Mouse (Mus musculus): ENCODE results near the gene Ap2b1. TPM values are rescaled to one million over a fixed set of nuclear protein-coding genes. Genes with fewer than 3 reads are reported as not detected.
"Not testable (repeated sequence)": the region's sequence is repeated elsewhere in the genome, so short reads cannot be mapped to it uniquely, and the experiment has no call there.

Gene Ap2b1
- total RNA-seq, 2 experiments from 2014 or later: 105 to 121 TPM

GRCm38 (mm10) chr11:83299724-83300123 is 900 bp downstream of the Ap2b1 start:
- DNase-seq (ENCODE audit: low spot score in 2 of 2): no peak

DNA sequence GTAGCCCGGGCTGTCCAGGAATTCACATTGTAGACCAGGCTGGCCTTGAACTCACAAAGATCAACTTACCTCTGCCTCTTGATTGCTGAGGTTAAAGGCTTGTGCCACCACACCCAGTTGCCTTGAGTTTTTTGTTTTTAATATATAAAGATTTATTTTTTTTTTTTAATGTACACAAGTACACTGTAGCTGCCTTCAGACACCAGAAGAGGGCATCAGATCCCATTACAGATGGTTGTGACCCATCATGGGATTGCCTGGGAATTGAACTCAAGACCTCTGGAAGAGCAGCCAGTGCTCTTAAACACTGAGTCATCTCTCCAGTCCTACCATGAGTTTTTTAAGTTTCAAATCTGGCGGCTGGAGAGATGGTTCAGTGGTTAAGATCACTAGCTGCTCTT is 2.6 kb downstream of the Ap2b1 start:
- DNase-seq (ENCODE audit: low spot score in 2 of 2): no peak

- no peak for DNase-seq (ENCODE audit: low spot score in 2 of 2)
Measured at GRCm38 (mm10) chr11:83302124-83302523, 3.3 kb downstream of the Ap2b1 start.

DNA sequence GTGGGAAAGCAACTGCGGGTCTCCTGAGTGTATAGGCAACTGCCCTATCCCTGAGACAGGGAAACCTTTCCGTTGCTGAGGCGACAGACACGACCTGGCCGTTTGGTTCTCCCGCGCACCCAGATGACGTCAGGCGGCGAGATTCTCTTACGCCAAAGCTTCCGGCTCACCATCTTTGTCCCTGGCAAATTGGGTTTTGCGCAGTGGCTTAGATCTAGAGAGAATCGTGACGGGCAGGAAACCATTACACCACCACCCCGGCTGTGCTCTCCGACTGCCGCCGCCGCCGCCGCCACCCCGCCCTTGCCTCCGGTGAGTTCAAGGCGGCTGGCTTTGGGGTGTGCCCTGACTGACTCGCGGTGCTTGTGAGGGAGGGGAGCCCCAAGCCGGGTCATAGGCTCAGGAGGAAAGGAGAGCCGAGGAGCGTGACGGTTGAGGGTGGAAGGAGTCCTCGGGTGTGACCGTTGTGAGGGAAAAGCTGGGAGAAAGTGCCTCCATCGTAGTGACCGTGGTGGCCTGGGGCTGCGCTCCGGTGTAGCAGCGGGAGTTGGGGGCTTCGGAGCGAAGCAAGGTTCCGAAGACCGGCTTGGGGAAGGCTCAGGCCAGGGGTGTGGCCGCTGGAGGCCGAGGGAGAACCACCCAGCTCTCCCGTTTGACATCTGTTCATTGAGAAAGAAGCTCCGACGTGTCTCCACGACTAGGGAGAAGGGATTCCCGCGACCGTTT is 3.9 kb downstream of the Ap2b1 start, which contains the start of gene Pex12:
Gene Pex12 (minus strand): TSS at position 61 of the 726 bp plus-strand sequence.
- DNase-seq (ENCODE audit: low spot score in 2 of 2): peak; percentile 77 to 88

GRCm38 (mm10) chr11:83303751-83304150 is 4.9 kb downstream of the Ap2b1 start:
- no peak for DNase-seq (ENCODE audit: low spot score in 2 of 2)

DNA sequence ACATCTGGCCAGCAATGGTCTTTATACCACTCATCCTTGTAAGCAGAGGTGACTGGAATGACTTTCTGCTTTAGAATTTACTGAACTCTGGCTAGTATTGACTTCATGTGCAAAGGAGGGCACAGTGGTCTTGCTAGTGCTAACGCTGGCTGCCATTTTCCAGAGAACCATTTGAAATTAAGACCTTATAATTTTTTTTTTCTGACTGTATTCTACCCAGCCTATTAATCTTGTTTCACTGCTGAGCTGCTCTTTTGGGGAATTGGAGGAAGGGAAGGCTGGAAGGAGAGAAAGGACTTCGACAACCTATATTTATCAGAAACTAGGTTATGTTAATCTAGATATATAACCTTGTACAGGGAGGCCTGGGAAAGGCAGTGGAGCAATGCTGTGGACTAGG is 5.7 kb downstream of the Ap2b1 start:
- no peak for DNase-seq (ENCODE audit: low spot score in 2 of 2)

DNA sequence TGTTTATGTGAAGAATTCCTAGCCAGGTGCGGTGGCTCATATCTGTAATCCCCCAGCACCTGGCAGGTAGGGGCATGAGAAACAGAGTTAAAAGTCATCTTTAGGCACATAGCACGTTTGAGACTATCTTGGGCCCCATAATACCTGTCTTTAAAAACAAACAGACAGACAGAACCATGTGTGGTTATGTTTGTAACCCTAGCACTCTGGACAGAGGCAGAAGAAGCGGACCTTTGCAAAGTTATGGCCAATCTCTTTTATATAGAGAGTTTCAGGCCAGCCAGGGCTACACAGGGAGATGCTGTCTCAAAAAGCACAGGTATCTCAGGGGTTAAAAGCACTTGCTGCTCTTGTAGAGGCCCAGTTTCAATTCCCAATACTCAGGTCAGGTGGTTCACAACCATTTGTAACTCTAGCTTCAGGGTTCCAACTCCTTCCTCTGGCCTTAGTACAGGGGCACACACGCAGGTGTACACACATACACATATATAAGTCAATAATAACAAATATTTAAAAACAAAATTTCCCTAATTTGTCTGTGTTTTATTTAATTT is 8.0 kb downstream of the Ap2b1 start:
- DNase-seq (ENCODE audit: low spot score in 2 of 2): no peak

DNA sequence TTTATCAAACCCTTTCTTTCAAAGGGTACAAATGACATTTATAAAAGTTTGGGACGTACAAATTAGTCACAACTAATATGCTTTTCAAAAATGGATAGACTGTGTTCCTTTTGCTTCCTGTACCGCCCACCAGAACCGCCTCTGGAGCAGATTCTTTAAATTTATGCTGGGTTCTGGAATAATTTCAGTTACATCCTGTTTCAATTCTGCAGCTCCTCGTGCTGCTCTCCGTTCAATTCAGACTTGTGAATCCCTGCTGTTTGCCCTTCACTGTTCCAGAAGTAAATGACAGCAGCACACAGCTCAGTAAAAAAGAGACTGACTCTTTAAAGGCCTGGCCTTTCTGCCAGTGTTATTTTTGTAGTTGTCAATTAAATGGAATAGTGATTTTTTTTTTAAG is 13.6 kb downstream of the Ap2b1 start:
- no peak for DNase-seq (ENCODE audit: low spot score in 2 of 2)

DNA sequence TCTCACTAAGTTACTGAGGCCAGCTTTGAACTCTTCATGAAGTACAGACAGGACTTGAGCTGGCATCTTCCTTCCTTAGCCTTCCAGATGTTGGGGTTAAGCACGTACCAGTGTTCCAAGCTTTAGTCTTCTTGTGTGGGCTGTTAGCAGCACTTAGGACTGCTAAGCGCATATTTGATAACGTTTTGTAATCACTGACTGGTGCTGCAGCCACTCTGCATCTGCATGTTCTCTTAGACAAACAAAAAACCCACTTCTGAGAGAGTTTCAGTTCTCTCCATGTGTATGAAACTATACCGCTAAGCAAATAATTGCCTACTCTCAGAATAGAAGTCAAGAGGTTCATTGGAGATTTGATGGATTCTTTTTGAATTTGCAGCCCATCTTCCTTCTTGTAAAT is 20.2 kb downstream of the Ap2b1 start:
- DNase-seq (ENCODE audit: low spot score in 2 of 2): no peak

- DNase-seq (ENCODE audit: low spot score in 2 of 2): not testable (repeated sequence)
Measured at GRCm38 (mm10) chr11:83326692-83327091, 27.9 kb downstream of the Ap2b1 start.

DNA sequence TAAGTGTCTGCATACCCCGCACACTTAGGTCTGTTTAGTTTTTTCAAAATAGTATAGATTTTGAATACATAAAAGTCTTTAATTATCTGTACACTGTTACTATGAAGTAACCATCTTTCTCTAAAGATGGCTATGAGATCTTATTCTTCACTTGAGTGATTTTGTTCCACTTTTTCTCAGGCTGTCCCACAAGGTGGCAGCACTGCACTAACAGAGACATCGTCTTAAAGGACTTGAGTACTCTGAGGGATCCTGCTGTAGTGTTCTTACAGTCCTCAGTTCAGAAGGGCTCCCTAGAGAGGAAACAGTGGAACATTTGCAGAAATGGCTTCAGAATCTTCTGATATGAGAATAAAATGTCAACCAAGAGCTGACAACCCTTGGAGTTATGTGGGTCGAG is 28.6 kb downstream of the Ap2b1 start:
- DNase-seq (ENCODE audit: low spot score in 2 of 2): no peak

GRCm38 (mm10) chr11:83335826-83336225 is 37.0 kb downstream of the Ap2b1 start:
- no peak for DNase-seq (ENCODE audit: low spot score in 2 of 2)

DNA sequence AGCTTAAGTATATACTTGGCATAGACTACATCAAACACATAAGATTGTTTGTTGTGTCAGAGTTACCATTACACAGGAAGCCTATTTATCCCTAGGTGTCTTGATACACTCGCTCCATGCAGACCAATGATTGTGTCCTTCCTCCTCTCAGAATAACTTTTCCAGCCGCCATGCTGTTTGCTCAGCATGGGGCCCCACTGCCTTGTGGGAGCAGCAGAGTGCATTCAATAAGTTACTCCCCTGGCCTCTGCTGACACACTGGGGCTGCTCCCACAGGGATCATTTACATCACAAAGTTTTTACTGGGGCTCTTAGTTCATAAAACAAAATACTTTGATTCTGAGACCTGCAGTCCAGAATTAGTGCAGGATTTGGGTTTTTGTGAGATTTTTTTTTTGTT is 40.9 kb downstream of the Ap2b1 start:
- no peak for DNase-seq (ENCODE audit: low spot score in 2 of 2)

GRCm38 (mm10) chr11:83341716-83342245 is 43.0 kb downstream of the Ap2b1 start:
- DNase-seq (ENCODE audit: low spot score in 2 of 2): no peak

DNA sequence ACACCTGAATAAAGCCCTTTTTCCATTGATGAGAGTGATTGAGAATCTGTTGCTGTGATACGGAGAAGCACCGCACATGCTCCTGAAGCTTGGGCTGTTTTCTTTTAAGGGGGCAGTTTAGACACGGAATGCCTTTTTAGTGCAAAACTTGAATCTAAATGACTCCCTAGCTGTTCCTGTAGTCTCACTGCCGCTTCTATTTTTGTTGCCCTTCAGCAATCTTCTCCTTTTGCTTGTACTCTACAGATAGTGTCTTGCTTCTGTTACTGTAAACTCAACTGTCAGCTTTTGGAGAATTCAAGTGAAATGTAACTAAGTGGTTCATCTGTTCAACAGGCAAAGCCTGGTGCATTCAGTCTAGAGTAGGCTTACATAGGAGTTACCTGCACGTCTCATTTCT is 56.6 kb downstream of the Ap2b1 start:
- DNase-seq (ENCODE audit: low spot score in 2 of 2): no peak

GRCm38 (mm10) chr11:83357421-83357820 is 58.6 kb downstream of the Ap2b1 start:
- no peak for DNase-seq (ENCODE audit: low spot score in 2 of 2)

GRCm38 (mm10) chr11:83364656-83365055 is 65.8 kb downstream of the Ap2b1 start:
- no peak for DNase-seq (ENCODE audit: low spot score in 2 of 2)

- no peak for DNase-seq (ENCODE audit: low spot score in 2 of 2)
Measured at GRCm38 (mm10) chr11:83371267-83371666, 72.4 kb downstream of the Ap2b1 start.

- DNase-seq (ENCODE audit: low spot score in 2 of 2): no peak
Measured at GRCm38 (mm10) chr11:83379745-83380341, 81.0 kb downstream of the Ap2b1 start.

GRCm38 (mm10) chr11:83382876-83383531 is 84.2 kb downstream of the Ap2b1 start:
- no peak for DNase-seq (ENCODE audit: low spot score in 2 of 2)

DNA sequence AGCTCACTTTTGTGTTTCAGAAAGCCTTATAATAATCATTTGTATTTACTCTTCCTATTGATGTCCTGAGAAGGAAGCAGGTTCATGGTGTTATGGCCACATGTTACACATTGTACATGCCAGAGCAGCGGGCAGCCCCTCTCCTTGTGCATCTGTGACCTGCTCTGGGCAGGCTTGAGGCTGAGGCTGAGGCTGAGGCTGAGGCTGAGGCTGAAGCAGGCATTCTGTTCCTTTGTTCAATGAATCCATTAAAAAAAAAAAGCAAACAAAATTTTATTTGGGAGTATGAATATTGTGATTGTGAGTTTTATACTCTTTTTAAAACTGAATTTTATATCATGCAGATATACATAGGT is 84.7 kb downstream of the Ap2b1 start:
- DNase-seq (ENCODE audit: low spot score in 2 of 2): no peak

- DNase-seq (ENCODE audit: low spot score in 2 of 2): no peak
Measured at GRCm38 (mm10) chr11:83393062-83393461, 94.2 kb downstream of the Ap2b1 start.

Data from adrenal gland, postnatal 4 days (tissue).